Mouse (Mus musculus) embryonic facial prominence, embryonic 15.5 days (tissue): Measurements from ENCODE around the gene Adgrd1. TPM values are rescaled to one million over a fixed set of nuclear protein-coding genes. Genes with fewer than 3 reads are reported as not detected.
"Not testable (repeated sequence)": the region's sequence is repeated elsewhere in the genome, so short reads cannot be mapped to it uniquely, and the experiment has no call there.

Experiments used
- ATAC-seq: fragments of 200-750 bp; cut with Nextera tagmentation; 2 replicates; pipeline ENCODE4 v1.8.0; 2017; ENCODE audit warnings: low read depth, moderate TSS enrichment; ENCODE audit not compliant: insufficient number of reproducible peaks, low FRiP score, low TSS enrichment
- H3K27ac ChIP-seq: fragments of 300-500 bp; sonication (generic); replicated peaks from 2 replicates; pipeline ENCODE4 v1.5.1; 2015; ENCODE audit warnings: mild to moderate bottlenecking, inconsistent platforms
- H3K27me3 ChIP-seq: fragments of 300-500 bp; sonication (generic); 2 replicates; pipeline ENCODE4 v1.6.1; 2015; ENCODE audit warnings: inconsistent platforms
- H3K36me3 ChIP-seq: fragments of 300-500 bp; sonication (generic); 2 replicates; pipeline ENCODE4 v1.6.1; 2015; ENCODE audit warnings: mild to moderate bottlenecking, inconsistent platforms
- H3K4me1 ChIP-seq: fragments of 300-500 bp; sonication (generic); 2 replicates; pipeline ENCODE4 v1.6.1; 2015; ENCODE audit warnings: inconsistent platforms
- H3K4me2 ChIP-seq: fragments of 300-500 bp; sonication (generic); replicated peaks from 2 replicates; pipeline ENCODE4 v1.6.1; 2015; ENCODE audit warnings: mild to moderate bottlenecking, inconsistent platforms
- H3K4me3 ChIP-seq: fragments of 300-500 bp; sonication (generic); replicated peaks from 2 replicates; pipeline ENCODE4 v1.5.1; 2015; ENCODE audit warnings: mild to moderate bottlenecking, inconsistent platforms
- H3K9ac ChIP-seq: fragments of 300-500 bp; sonication (generic); 2 replicates; pipeline ENCODE4 v1.6.1; 2015; ENCODE audit warnings: inconsistent platforms
- H3K9me3 ChIP-seq: fragments of 300-500 bp; sonication (generic); replicated peaks from 2 replicates; pipeline ENCODE4 v1.6.1; 2016; ENCODE audit warnings: inconsistent platforms
- WGBS: fragments of 180-500 bp; shearing (Covaris S2); methylation state at CpG from one replicate; pipeline ENCODE4 v1.1.7; 2015; 5-methylcytosine and 5-hydroxymethylcytosine counted together
- polyA plus RNA-seq: library from polyadenylated mRNA; unstranded; fragments of >200 nt; fragmentation: Nextera tagmentation; extraction: Ambion mirVana; gene quantifications from 2 replicates; pipeline ENCODE4 v1.2.1, GENCODE M21; 2015

The Adgrd1 gene
- polyA plus RNA-seq, 1 experiment from 2014 or later, result 3.4 TPM

GRCm38 (mm10) chr5:129128310-129128709 is 31.8 kb downstream of the Adgrd1 start:
- not testable (repeated sequence) for ATAC-seq, H3K4me3 ChIP-seq
- 96% methylated on average over 22 of the region's 22 CpGs for WGBS

GRCm38 (mm10) chr5:129130301-129130700 is 33.8 kb downstream of the Adgrd1 start:
- ATAC-seq, result no peak

More at GRCm38 (mm10) chr5:129128310-129128709, 31.8 kb downstream of the Adgrd1 start:
- not testable (repeated sequence) for H3K4me2 ChIP-seq, H3K9me3 ChIP-seq, H3K4me1 ChIP-seq, H3K27ac ChIP-seq, H3K36me3 ChIP-seq, H3K27me3 ChIP-seq, H3K9ac ChIP-seq

GRCm38 (mm10) chr5:129137405-129137804 is 40.9 kb downstream of the Adgrd1 start:
- ATAC-seq, result no peak
- H3K27me3 ChIP-seq, result no peaks in the 10 kb centered on the region
- H3K4me3 ChIP-seq, result no peak overlapping the region
- no peaks in the 10 kb centered on the region for H3K36me3 ChIP-seq
- no peaks in the 10 kb centered on the region for H3K4me1 ChIP-seq
- WGBS, result 72% methylated on average over 5 of the region's 5 CpGs
- no peaks in the 10 kb centered on the region for H3K9me3 ChIP-seq
- H3K9ac ChIP-seq, result no peak overlapping the region
- no peak overlapping the region for H3K27ac ChIP-seq
- H3K4me2 ChIP-seq, result no peak overlapping the region

More at GRCm38 (mm10) chr5:129130301-129130700, 33.8 kb downstream of the Adgrd1 start:
- H3K4me2 ChIP-seq, result no peak overlapping the region
- H3K27me3 ChIP-seq, result no peaks in the 10 kb centered on the region
- no peaks in the 10 kb centered on the region for H3K4me1 ChIP-seq
- 92% methylated on average over 8 of the region's 8 CpGs for WGBS
- H3K9ac ChIP-seq, result no peak overlapping the region
- H3K9me3 ChIP-seq, result no peaks in the 10 kb centered on the region
- no peaks in the 10 kb centered on the region for H3K36me3 ChIP-seq
- no peak overlapping the region for H3K27ac ChIP-seq
- H3K4me3 ChIP-seq, result no peak overlapping the region

DNA sequence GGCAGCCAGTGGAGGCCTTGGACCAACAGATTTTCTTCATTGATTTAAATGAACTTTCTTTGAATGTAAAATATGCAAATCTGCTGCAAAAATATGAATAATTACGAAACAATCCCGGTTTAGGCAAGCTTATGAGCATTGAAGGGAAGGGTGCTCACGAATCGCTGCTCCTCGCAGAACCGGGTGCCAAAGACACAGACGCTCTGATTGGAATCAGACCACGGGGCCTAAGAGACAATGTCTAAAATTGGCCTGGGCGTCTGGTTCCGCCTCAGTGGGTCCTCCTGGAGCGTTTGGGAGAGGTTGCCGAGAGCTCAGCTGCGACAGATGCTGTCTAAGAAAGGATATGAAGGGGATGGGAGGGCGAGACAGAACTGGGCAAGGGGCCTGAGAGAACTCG is 42.0 kb downstream of the Adgrd1 start:
- ATAC-seq, result no peak
- no peaks in the 10 kb centered on the region for H3K4me1 ChIP-seq
- H3K9me3 ChIP-seq, result no peaks in the 10 kb centered on the region
- H3K27ac ChIP-seq, result no peak overlapping the region
- no peak overlapping the region for H3K4me2 ChIP-seq
- no peaks in the 10 kb centered on the region for H3K36me3 ChIP-seq
- WGBS, result 64% methylated on average over 15 of the region's 15 CpGs
- H3K4me3 ChIP-seq, result no peak overlapping the region
- no peaks in the 10 kb centered on the region for H3K27me3 ChIP-seq
- H3K9ac ChIP-seq, result no peak overlapping the region

DNA sequence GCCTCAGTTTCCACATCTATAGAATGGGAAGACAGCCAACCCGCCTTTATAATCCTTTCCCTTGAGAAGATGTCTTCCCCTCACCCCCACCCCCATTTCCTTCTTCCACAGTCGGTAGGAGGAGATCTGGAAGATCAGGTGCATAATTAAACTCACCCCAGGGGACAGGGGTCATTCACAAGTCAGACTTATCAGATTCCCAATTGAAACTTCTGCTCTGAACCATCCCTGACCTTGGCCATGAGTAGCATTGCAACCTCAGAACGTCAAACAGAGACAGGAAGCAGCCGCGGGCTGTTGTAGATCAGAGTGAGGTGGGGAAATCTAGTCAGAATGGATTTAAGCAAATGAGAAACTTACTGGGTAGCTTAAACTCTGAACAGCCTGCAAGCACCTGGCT is 46.3 kb downstream of the Adgrd1 start:
- Histone ChIP-seq H3K36me3 (no peaks in the 10 kb centered on the region), H3K27ac (no peak overlapping the region), H3K4me1 (peaks cover 6% of the 10 kb centered on the region; the same call in 1 of the 2 replicates), H3K4me3 (no peak overlapping the region), H3K9me3 (no peaks in the 10 kb centered on the region), H3K9ac (no peak overlapping the region), H3K27me3 (no peaks in the 10 kb centered on the region), H3K4me2 (no peak overlapping the region)
- WGBS, result 43% methylated on average over 5 of the region's 5 CpGs
- ATAC-seq, result no peak

DNA sequence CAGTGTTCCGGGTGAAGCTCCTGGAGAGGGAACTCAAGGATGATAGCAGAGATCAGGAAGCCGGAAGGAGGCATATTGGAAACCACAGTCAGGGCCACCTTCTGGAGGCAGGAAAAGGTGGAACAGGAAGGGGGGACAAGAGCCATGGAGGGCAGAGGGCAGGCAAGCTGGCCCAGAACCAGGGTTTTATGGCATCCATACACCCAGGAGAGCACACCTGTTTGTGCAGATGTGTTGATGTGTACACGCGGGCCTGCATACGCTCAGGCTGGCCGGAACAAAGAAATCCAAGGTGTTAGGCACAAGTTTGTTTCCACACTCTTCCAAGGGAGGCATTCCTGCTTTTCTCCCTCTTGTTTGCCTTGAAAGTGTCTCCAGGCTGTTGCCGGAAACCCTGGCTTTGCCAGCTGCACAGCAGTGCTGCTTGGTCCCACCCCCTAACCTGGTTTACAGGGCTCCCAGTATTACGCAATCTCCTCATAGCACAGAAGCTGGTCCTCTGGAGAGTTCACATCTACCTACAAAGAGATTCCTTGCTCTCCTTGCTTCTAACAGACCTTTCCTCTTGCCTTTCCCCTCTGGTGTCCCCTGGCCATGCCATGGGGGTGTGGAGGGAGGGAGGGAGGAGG is 48.9 kb downstream of the Adgrd1 start:
- ATAC-seq, result no peak
- 79% methylated on average over 8 of the region's 8 CpGs for WGBS
- no peaks in the 10 kb centered on the region for H3K36me3 ChIP-seq
- no peak overlapping the region for H3K9ac ChIP-seq
- no peak overlapping the region for H3K27ac ChIP-seq
- H3K4me2 ChIP-seq, result no peak overlapping the region
- peaks cover 6% of the 10 kb centered on the region; the same call in 1 of the 2 replicates for H3K4me1 ChIP-seq
- no peak overlapping the region for H3K4me3 ChIP-seq
- no peaks in the 10 kb centered on the region for H3K27me3 ChIP-seq
- H3K9me3 ChIP-seq, result no peaks in the 10 kb centered on the region

GRCm38 (mm10) chr5:129146892-129147509 is 50.5 kb downstream of the Adgrd1 start:
- 0 out of 2 replicates have a peak, but pooled peaks have one; percentile 21 for ATAC-seq
- WGBS, result 52% methylated on average over 12 of the region's 12 CpGs

DNA sequence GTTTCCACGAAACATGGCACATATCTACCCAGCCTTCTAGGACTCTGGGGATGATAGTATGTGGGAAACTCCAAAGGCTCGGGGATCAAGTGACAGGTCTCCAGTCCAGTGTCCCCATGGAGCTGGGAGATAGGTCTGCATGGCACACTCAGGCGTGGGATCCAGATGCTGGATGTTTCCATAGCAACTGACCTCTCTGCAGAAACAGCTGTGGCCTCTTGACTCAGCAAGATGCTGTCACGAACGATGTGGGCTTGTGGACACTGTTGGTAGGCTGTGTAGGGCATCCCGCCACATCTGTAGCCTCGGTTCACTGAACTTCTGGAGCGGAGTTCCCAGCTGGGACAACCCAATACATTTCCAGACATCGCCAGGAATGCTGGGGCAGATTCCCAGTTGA is 51.9 kb downstream of the Adgrd1 start:
- Histone ChIP-seq H3K9ac (no peak overlapping the region), H3K36me3 (no peaks in the 10 kb centered on the region), H3K27me3 (no peaks in the 10 kb centered on the region), H3K4me3 (no peak overlapping the region), H3K4me2 (no peak overlapping the region), H3K4me1 (peaks cover 6% of the 10 kb centered on the region; the same call in 1 of the 2 replicates), H3K27ac (no peak overlapping the region), H3K9me3 (no peaks in the 10 kb centered on the region)
- WGBS, result 64% methylated on average over 9 of the region's 9 CpGs
- ATAC-seq, result no peak

More at GRCm38 (mm10) chr5:129146892-129147509, 50.5 kb downstream of the Adgrd1 start:
- H3K36me3 ChIP-seq, result no peaks in the 10 kb centered on the region
- no peak overlapping the region for H3K4me3 ChIP-seq
- H3K9me3 ChIP-seq, result no peaks in the 10 kb centered on the region
- peaks cover 6% of the 10 kb centered on the region; the same call in 1 of the 2 replicates for H3K4me1 ChIP-seq
- no peak overlapping the region for H3K4me2 ChIP-seq
- no peak overlapping the region for H3K27ac ChIP-seq
- H3K9ac ChIP-seq, result no peak overlapping the region
- no peaks in the 10 kb centered on the region for H3K27me3 ChIP-seq

- no peaks in the 10 kb centered on the region for H3K36me3 ChIP-seq
- H3K27ac ChIP-seq, result no peak overlapping the region
- H3K9me3 ChIP-seq, result no peaks in the 10 kb centered on the region
- H3K4me3 ChIP-seq, result no peak overlapping the region
- 69% methylated on average over 14 of the region's 14 CpGs for WGBS
- H3K4me2 ChIP-seq, result no peak overlapping the region
- no peak for ATAC-seq
- no peaks in the 10 kb centered on the region for H3K27me3 ChIP-seq
- H3K9ac ChIP-seq, result no peak overlapping the region
- H3K4me1 ChIP-seq, result no peaks in the 10 kb centered on the region
Observed at GRCm38 (mm10) chr5:129155023-129155901, 58.7 kb downstream of the Adgrd1 start.

DNA sequence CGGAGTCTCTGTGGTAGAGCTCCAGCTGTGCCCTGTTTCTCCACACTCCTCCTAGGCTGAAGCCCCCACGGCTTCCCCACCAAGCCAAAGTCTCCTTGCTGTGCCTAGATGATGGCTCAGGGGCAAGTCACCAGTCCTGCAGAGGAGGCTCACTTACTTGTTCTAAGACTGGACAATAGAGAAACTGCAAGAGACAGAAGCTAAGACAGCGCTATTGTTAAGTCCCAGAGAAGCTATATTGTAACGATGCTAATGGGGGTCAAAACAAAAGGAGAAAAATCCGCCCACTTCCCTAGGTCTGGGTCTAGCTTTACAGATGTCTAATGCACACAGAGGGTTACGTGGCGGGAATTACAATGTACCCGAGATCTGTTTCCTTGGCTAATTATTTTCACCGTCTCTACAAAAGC is 59.4 kb downstream of the Adgrd1 start:
- ATAC-seq, result no peak

DNA sequence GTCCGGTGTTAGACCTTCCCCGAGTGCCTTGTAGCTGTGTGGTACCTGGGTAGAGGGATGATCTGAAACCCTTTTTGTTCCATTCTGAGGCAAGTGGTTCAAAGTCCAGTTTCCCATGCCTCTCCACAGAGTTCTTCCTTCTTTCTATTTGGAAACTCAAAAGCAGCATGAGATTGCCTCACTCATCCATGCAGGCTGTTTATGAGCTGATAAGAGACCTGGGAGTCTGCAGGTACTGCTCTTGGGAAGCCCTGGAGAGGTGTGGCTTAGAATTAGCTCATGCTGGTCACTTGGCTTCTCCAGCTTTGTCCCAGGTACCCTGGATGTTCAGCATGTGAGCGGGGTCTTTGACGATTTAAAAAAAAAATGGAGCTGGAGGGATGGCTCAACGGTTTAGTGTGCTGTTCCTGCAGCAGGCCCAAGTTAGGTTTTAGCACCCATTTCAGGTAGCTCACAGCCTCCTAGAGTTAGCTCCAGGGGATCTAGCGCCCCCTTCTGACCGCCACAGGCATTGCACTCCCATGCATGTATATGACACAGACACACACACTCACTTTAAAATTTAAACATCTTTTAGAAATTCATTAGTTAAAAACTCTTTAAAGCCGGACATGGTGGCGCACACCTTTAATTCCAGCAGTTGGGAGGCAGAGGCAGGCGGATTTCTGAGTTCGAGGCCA is 65.0 kb downstream of the Adgrd1 start:
- no peak overlapping the region for H3K9ac ChIP-seq
- no peak overlapping the region for H3K4me3 ChIP-seq
- no peak overlapping the region for H3K27ac ChIP-seq
- H3K9me3 ChIP-seq, result no peaks in the 10 kb centered on the region
- no peaks in the 10 kb centered on the region for H3K36me3 ChIP-seq
- H3K4me2 ChIP-seq, result no peak overlapping the region
- peaks cover 9% of the 10 kb centered on the region; the same call in 1 of the 2 replicates for H3K4me1 ChIP-seq
- WGBS, result 80% methylated on average over 11 of the region's 11 CpGs
- no peak for ATAC-seq
- no peaks in the 10 kb centered on the region for H3K27me3 ChIP-seq

More for the DNA sequence above, 59.4 kb downstream of the Adgrd1 start:
- Histone ChIP-seq H3K9me3 (no peaks in the 10 kb centered on the region), H3K27me3 (no peaks in the 10 kb centered on the region), H3K9ac (no peak overlapping the region), H3K36me3 (no peaks in the 10 kb centered on the region), H3K4me1 (no peaks in the 10 kb centered on the region), H3K4me3 (no peak overlapping the region), H3K4me2 (no peak overlapping the region), H3K27ac (no peak overlapping the region)
- WGBS, result 23% methylated on average over 9 of the region's 9 CpGs
